Mouse (Mus musculus) forebrain, embryonic 11.5 days (tissue): ENCODE measurements around the gene Aars. TPM values are rescaled to one million over a fixed set of nuclear protein-coding genes. Genes with fewer than 3 reads are reported as not detected.
"Not testable (repeated sequence)": the region's sequence is repeated elsewhere in the genome, so short reads cannot be mapped to it uniquely, and the experiment has no call there.

Experiments
- ATAC-seq: fragments of 200-750 bp; cut with Nextera tagmentation; replicated peaks from 2 replicates; pipeline ENCODE4 v1.8.0; 2017; ENCODE audit warnings: moderate TSS enrichment; ENCODE audit not compliant: low FRiP score
- DNase-seq: peaks from one replicate; pipeline ENCODE4 v3.0.0-alpha.2; 2017; ENCODE audit warnings: low spot score
- H3K27ac ChIP-seq: fragments of 300-500 bp; sonication (generic); 2 replicates; pipeline ENCODE4 v1.5.1; 2014; ENCODE audit warnings: low read depth, low read length
- H3K27me3 ChIP-seq: fragments of 300-500 bp; sonication (generic); 2 replicates; pipeline ENCODE4 v1.6.1; 2014; ENCODE audit warnings: mild to moderate bottlenecking, low read length, mixed read lengths; ENCODE audit not compliant: control insufficient read depth, insufficient read depth
- H3K36me3 ChIP-seq: fragments of 300-500 bp; sonication (generic); 2 replicates; pipeline ENCODE4 v1.6.1; 2014; ENCODE audit warnings: mild to moderate bottlenecking, low read length, moderate library complexity, mixed read lengths; ENCODE audit not compliant: control insufficient read depth, insufficient read depth
- H3K4me1 ChIP-seq: fragments of 300-500 bp; sonication (generic); replicated peaks from 2 replicates; pipeline ENCODE4 v1.6.1; 2014; ENCODE audit warnings: low read length, mixed read lengths; ENCODE audit not compliant: control insufficient read depth, insufficient read depth
- H3K4me2 ChIP-seq: fragments of 300-500 bp; sonication (generic); 2 replicates; pipeline ENCODE4 v1.6.1; 2014; ENCODE audit warnings: low read depth, mild to moderate bottlenecking, low read length, moderate library complexity, mixed read lengths; ENCODE audit not compliant: severe bottlenecking
- H3K4me3 ChIP-seq: fragments of 300-500 bp; sonication (generic); 2 replicates; pipeline ENCODE4 v1.5.1; 2014; ENCODE audit warnings: low read depth, low read length
- H3K9ac ChIP-seq: fragments of 300-500 bp; sonication (generic); 2 replicates; pipeline ENCODE4 v1.6.1; 2014; ENCODE audit warnings: low read length
- H3K9me3 ChIP-seq: fragments of 300-500 bp; sonication (generic); 2 replicates; pipeline ENCODE4 v1.6.1; 2016; ENCODE audit warnings: low read length, mixed read lengths; ENCODE audit not compliant: control insufficient read depth
- WGBS: fragments of 180-500 bp; shearing (Covaris S2); extraction: QIAGEN DNeasy Blood & Tissue Kit; methylation state at CpG from one replicate; pipeline ENCODE4 v1.1.7; 2014; 5-methylcytosine and 5-hydroxymethylcytosine counted together
- polyA plus RNA-seq: library from polyadenylated mRNA; unstranded; fragments of >200 nt; fragmentation: Nextera tagmentation; extraction: Ambion mirVana; gene quantifications from 2 replicates; pipeline ENCODE4 v1.2.1, GENCODE M21; 2014

Aars gene
- 79.0 and 91.7 TPM in 2 replicates for polyA plus RNA-seq

- Histone ChIP-seq H3K36me3 (peaks cover 6% of the 10 kb centered on the region; the same call in 1 of the 2 replicates), H3K9me3 (no peaks in the 10 kb centered on the region), H3K27me3 (no peaks in the 10 kb centered on the region), H3K4me1 (peaks cover 2% of the 10 kb centered on the region), H3K4me2 (peak within 1 kb of the TSS; percentile 68), H3K4me3 (peak within 1 kb of the TSS; percentile 79), H3K27ac (peak within 1 kb of the TSS; percentile 80), H3K9ac (peak within 1 kb of the TSS; percentile 66)
- DNase-seq, result no peak
- ATAC-seq, result no peak
- WGBS, result 95% methylated on average over 7 of the region's 7 CpGs
Measured at GRCm38 (mm10) chr8:111032916-111033315, at the start of gene Aars. Gene Aars, plus strand, starts transcription at chr8:111033144.

GRCm38 (mm10) chr8:110987805-110988744 is 44.9 kb upstream of the Aars start:
- H3K27me3 ChIP-seq, result no peaks in the 10 kb centered on the region
- WGBS, result 87% methylated on average over 8 of the region's 8 CpGs
- H3K27ac ChIP-seq, result no peak overlapping the region
- peak; percentile 9 for DNase-seq
- H3K4me2 ChIP-seq, result no peak overlapping the region
- ATAC-seq, result no peak
- H3K36me3 ChIP-seq, result peaks cover 14% of the 10 kb centered on the region
- H3K4me3 ChIP-seq, result no peak overlapping the region
- H3K9me3 ChIP-seq, result no peaks in the 10 kb centered on the region
- H3K4me1 ChIP-seq, result no peaks in the 10 kb centered on the region
- no peak overlapping the region for H3K9ac ChIP-seq

DNA sequence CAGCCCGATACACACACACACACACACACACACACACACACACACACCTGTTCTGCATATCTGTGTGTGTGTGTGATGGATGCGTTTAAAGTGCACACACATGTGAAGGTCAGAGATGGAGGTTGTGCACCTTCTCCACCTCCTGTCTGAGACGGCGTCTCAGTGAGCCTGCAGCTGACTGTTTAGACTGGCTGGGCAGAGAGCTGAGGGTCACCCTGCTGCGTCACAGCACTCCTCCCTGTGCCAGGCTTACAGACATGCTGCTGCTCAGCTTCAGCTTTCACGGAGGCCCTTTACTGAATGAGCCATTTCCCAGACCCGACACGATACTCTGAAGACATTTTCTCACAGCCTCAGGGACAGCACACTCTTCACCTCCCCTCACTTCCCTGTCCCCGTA is 42.9 kb upstream of the Aars start:
- H3K27ac ChIP-seq, result no peak overlapping the region
- H3K4me1 ChIP-seq, result no peaks in the 10 kb centered on the region
- H3K9ac ChIP-seq, result no peak overlapping the region
- WGBS, result 90% methylated on average over 9 of the region's 9 CpGs
- H3K27me3 ChIP-seq, result no peaks in the 10 kb centered on the region
- H3K9me3 ChIP-seq, result no peaks in the 10 kb centered on the region
- ATAC-seq, result no peak
- H3K4me3 ChIP-seq, result no peak overlapping the region
- peak; percentile 35 for DNase-seq
- H3K36me3 ChIP-seq, result peaks cover 14% of the 10 kb centered on the region
- H3K4me2 ChIP-seq, result no peak overlapping the region

GRCm38 (mm10) chr8:110996641-110997430 is 36.1 kb upstream of the Aars start:
- DNase-seq (no peak), ATAC-seq (no peak)
- peak overlapping the region; percentile 86 for H3K4me3 ChIP-seq
- no peaks in the 10 kb centered on the region for H3K9me3 ChIP-seq
- H3K9ac ChIP-seq, result peak overlapping the region; percentile 70
- peaks cover 2% of the 10 kb centered on the region; the same call in 1 of the 2 replicates for H3K4me1 ChIP-seq
- 38% methylated on average over 16 of the region's 16 CpGs for WGBS
- no peaks in the 10 kb centered on the region for H3K36me3 ChIP-seq
- no peak overlapping the region; the same call in 1 of the 2 replicates for H3K27ac ChIP-seq
- peak overlapping the region; percentile 64 for H3K4me2 ChIP-seq
- no peaks in the 10 kb centered on the region for H3K27me3 ChIP-seq

DNA sequence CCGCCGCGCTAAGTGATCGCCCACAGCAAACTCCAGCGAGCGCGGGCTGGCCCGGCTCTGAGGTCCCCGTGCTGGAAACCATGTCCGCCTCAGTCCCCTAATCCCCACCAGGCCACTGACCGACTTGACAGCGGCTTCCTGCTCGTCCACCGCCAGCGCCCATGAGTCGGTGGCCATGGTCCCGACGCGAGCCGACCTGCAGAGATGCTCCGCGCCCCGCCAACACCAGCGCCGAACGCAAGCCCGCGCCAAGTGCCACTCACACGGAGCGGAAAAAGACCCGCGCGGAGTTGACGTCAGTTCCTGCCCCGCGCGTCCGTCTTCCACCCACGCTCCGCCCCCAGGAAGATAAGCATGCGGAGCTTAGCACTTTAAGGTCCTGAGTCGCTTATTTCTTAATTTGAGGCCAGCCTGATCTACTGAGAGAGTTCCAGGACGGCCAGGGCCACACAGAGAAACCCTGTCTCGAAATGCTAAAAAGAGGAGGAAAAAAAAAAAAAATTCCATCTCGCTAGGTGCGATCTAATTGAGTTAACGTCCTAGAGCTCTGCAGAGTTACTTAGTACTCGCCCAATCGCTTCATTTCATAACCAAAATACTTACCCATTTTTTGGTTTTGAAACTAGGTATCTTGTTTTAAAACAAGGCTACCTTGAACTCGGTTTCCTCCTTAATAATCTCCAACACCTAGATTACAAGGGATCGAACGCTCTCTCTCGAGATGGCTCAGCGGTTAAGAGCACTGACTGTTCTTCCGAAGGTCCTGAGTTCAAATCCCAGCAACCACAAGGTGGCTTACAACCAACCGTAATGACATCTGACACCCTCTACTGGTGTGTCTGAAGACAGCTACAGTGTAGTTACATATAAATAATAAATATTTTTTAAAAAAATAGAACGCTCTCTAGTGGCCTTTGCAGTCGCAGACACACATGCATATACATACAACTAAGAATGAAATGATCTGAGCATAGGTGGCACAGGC is 35.1 kb upstream of the Aars start, which contains the start of gene Ddx19a:
TSS of gene Ddx19a (minus strand) at position 254 of the 985 bp plus-strand sequence.
- WGBS, result 3% methylated on average over 58 of the region's 58 CpGs
- H3K27me3 ChIP-seq, result no peaks in the 10 kb centered on the region
- peak within 1 kb of the TSS; percentile 64 for H3K4me2 ChIP-seq
- H3K27ac ChIP-seq, result peak within 1 kb of the TSS; percentile 21; the same call in 1 of the 2 replicates
- H3K36me3 ChIP-seq, result no peaks in the 10 kb centered on the region
- H3K9ac ChIP-seq, result peak within 1 kb of the TSS; percentile 70
- H3K4me1 ChIP-seq, result peaks cover 2% of the 10 kb centered on the region; the same call in 1 of the 2 replicates
- ATAC-seq, result peak; percentile 95
- peak; percentile 91 for DNase-seq
- H3K9me3 ChIP-seq, result no peaks in the 10 kb centered on the region
- H3K4me3 ChIP-seq, result peak within 1 kb of the TSS; percentile 86

GRCm38 (mm10) chr8:111010230-111010991 is 22.5 kb upstream of the Aars start:
- DNase-seq, H3K9ac ChIP-seq, H3K9me3 ChIP-seq, H3K36me3 ChIP-seq, ATAC-seq, H3K4me3 ChIP-seq, H3K27ac ChIP-seq, H3K4me1 ChIP-seq, H3K4me2 ChIP-seq, H3K27me3 ChIP-seq: not testable (repeated sequence)
- WGBS, result 92% methylated on average over 7 of the region's 10 CpGs

DNA sequence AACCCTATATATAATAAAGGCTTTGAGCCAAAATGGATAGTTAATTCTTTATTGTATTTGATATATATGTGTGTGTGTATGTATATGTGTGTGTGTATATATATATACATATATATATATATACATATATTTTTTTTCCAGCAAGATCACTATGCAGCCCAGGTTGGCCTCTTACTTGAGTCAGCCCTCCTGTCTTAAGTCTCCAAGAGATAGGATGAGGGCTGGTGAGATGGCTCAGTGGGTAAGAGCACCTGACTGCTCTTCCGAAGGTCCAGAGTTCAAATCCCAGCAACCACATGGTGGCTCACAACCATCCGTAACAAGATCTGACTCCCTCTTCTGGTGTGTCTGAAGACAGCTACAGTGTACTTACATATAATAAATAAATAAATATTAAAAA is 6.3 kb upstream of the Aars start:
- not testable (repeated sequence) for H3K9ac ChIP-seq, H3K27ac ChIP-seq, H3K36me3 ChIP-seq, ATAC-seq, H3K27me3 ChIP-seq, DNase-seq, H3K9me3 ChIP-seq, H3K4me3 ChIP-seq, H3K4me2 ChIP-seq, H3K4me1 ChIP-seq
- 86% methylated on average over 1 of the region's 2 CpGs for WGBS
